Mouse (Mus musculus) heart, embryonic 13.5 days (tissue): Measurements from ENCODE around the gene Ppp1r9a. TPM values are rescaled to one million over a fixed set of nuclear protein-coding genes. Genes with fewer than 3 reads are reported as not detected.
A peak's percentile ranks its signal among the peaks of the same experiment; 100 is the strongest.

Source experiments
- ATAC-seq: fragments of 200-750 bp; cut with Nextera tagmentation; 2 replicates; pipeline ENCODE4 v1.8.0; 2017; ENCODE audit warnings: moderate TSS enrichment; ENCODE audit not compliant: insufficient number of reproducible peaks, low FRiP score, low TSS enrichment; ENCODE audit errors: extremely low read depth
- H3K27ac ChIP-seq: fragments of 300-500 bp; sonication (generic); replicated peaks from 2 replicates; pipeline ENCODE4 v1.5.1; 2015; ENCODE audit warnings: moderate library complexity, mild to moderate bottlenecking, inconsistent platforms
- H3K27me3 ChIP-seq: fragments of 300-500 bp; sonication (generic); replicated peaks from 2 replicates; pipeline ENCODE4 v1.6.1; 2015; ENCODE audit warnings: mild to moderate bottlenecking, inconsistent platforms
- H3K36me3 ChIP-seq: fragments of 300-500 bp; sonication (generic); 2 replicates; pipeline ENCODE4 v1.6.1; 2015; ENCODE audit warnings: mild to moderate bottlenecking, inconsistent platforms
- H3K4me1 ChIP-seq: fragments of 300-500 bp; sonication (generic); 2 replicates; pipeline ENCODE4 v1.6.1; 2015; ENCODE audit warnings: inconsistent platforms
- H3K4me2 ChIP-seq: fragments of 300-500 bp; sonication (generic); 2 replicates; pipeline ENCODE4 v1.6.1; 2015; ENCODE audit warnings: inconsistent platforms, mild to moderate bottlenecking, moderate library complexity
- H3K4me3 ChIP-seq: fragments of 300-500 bp; sonication (generic); 2 replicates; pipeline ENCODE4 v1.5.1; 2015; ENCODE audit warnings: moderate library complexity, mild to moderate bottlenecking, inconsistent platforms
- H3K9ac ChIP-seq: fragments of 300-500 bp; sonication (generic); 2 replicates; pipeline ENCODE4 v1.6.1; 2015; ENCODE audit warnings: inconsistent platforms, mild to moderate bottlenecking, moderate library complexity
- H3K9me3 ChIP-seq: fragments of 300-500 bp; sonication (generic); 2 replicates; pipeline ENCODE4 v1.6.1; 2016; ENCODE audit warnings: inconsistent platforms
- WGBS: fragments of 180-500 bp; shearing (Covaris S2); methylation state at CpG from one replicate; pipeline ENCODE4 v1.1.7; 2015; ENCODE audit warnings: mixed read lengths; 5-methylcytosine and 5-hydroxymethylcytosine counted together
- polyA plus RNA-seq: library from polyadenylated mRNA; unstranded; fragments of >200 nt; fragmentation: Nextera tagmentation; extraction: Ambion mirVana; gene quantifications from 2 replicates; pipeline ENCODE4 v1.2.1, GENCODE M21; 2015

Gene Ppp1r9a
- polyA plus RNA-seq, 1 experiment from 2014 or later = 13.1 TPM

DNA sequence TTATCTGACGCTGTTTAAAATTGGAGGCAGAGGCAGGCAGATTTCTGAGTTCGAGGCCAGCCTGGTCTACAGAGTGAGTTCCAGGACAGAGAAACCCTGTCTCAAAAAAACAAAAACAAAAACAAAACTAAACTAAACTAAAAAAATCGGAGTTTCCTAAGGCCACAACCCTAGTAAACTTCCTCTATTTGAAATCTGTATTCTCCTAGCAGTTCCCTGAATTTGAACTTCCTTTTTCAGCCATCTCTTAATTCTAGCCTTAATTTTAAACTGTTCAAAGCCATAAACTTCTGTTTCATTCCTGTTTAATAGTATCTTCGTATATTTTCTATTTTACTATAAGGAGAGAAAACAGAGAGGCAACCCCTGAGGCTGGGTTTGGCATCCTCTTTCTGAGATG, 190.1 kb downstream of the Ppp1r9a start:
- Histone ChIP-seq H3K4me2 (no peak overlapping the region), H3K27me3 (no peaks in the 10 kb centered on the region), H3K27ac (peak overlapping the region; percentile 68), H3K9me3 (no peaks in the 10 kb centered on the region), H3K36me3 (no peaks in the 10 kb centered on the region), H3K4me3 (no peak overlapping the region), H3K4me1 (peaks cover 15% of the 10 kb centered on the region), H3K9ac (no peak overlapping the region)
- no peak for ATAC-seq
- 78% methylated on average over 4 of the region's 4 CpGs for WGBS

DNA sequence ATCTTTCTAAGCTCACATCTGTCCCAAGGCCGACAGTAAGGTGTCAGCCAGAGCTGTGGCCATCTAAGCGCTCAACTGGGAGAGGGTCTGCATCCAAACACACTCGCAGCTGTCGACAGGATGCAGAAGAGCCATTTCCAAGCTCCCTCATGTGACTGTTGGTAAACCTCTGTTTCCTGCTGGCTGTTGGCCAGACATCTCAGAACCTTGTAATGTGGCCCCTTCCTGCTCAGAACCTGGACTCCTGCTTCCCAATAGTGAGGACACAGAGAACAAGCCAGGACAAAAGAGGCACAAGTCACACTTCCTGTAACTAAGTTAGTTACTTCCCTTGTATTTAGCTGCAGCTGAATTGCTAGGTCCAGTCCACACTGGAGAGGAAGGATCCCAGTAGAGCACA, 190.8 kb downstream of the Ppp1r9a start:
- H3K27ac ChIP-seq = peak overlapping the region; percentile 68
- H3K9ac ChIP-seq = 0 out of 2 replicates have a peak overlapping the region, but pooled peaks have one; percentile 8
- H3K9me3 ChIP-seq = no peaks in the 10 kb centered on the region
- no peak for ATAC-seq
- H3K4me1 ChIP-seq = peaks cover 15% of the 10 kb centered on the region
- WGBS = 24% methylated on average over 4 of the region's 4 CpGs
- no peaks in the 10 kb centered on the region for H3K27me3 ChIP-seq
- peak overlapping the region; percentile 11 for H3K4me2 ChIP-seq
- no peaks in the 10 kb centered on the region for H3K36me3 ChIP-seq
- no peak overlapping the region for H3K4me3 ChIP-seq

DNA sequence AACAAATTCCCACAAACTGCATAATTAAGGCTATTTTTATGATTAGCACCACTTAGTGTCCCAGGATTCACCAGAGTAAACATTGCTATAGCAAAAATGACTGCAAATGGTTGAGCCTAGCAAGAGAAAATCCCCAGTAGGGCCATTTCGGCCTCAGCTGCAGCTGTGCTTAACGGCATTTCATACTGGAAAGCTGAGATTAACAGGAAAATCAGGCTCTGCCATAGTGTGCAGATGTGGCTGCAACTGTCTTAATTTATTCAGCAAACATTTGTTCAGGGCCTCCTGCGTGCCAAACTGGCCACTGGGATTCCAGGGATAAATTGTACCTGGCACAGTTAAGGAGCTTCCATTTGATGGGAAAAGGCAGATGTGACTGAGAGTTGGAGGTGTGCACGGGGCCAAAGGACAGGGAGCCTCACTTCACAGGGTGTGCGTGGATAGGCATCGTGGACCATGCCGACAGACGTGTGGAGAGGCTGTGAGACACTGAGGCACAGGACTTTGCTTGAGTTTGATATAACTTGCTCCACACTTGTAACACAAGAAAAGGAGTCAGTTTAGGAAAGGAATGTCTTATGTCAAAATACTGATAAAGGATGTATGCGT, 192.8 kb downstream of the Ppp1r9a start:
- no peaks in the 10 kb centered on the region for H3K9me3 ChIP-seq
- H3K36me3 ChIP-seq = peaks cover 2% of the 10 kb centered on the region; the same call in 1 of the 2 replicates
- H3K4me1 ChIP-seq = peaks cover 15% of the 10 kb centered on the region
- H3K27me3 ChIP-seq = no peaks in the 10 kb centered on the region
- no peak overlapping the region for H3K9ac ChIP-seq
- H3K4me3 ChIP-seq = no peak overlapping the region
- no peak overlapping the region for H3K27ac ChIP-seq
- no peak for ATAC-seq
- WGBS = 76% methylated on average over 9 of the region's 9 CpGs
- no peak overlapping the region for H3K4me2 ChIP-seq

DNA sequence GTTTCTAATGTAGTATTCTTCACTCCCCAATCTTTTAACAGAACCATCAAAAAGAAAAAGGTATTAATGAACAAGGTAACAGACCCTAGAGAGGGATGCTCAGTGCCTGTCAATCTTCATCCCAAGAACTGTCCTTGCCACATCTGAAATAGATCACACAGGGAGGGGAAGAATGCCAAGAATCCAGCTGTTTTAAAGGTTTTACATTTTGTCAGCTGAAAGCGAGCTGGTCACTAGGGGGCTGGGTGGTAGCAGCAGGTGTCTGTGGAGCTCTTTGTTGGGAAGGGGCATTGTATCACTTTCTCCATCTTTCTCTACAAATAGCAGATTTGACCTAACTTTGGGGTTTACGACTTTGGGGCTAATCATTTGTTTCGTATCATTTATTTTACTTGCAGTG, 194.6 kb downstream of the Ppp1r9a start:
- no peaks in the 10 kb centered on the region for H3K27me3 ChIP-seq
- WGBS = 68% methylated on average over 3 of the region's 3 CpGs
- no peak for ATAC-seq
- H3K9ac ChIP-seq = no peak overlapping the region
- H3K4me3 ChIP-seq = no peak overlapping the region
- H3K9me3 ChIP-seq = no peaks in the 10 kb centered on the region
- H3K4me2 ChIP-seq = no peak overlapping the region
- peaks cover 13% of the 10 kb centered on the region for H3K4me1 ChIP-seq
- no peak overlapping the region for H3K27ac ChIP-seq
- peaks cover 3% of the 10 kb centered on the region; the same call in 1 of the 2 replicates for H3K36me3 ChIP-seq

DNA sequence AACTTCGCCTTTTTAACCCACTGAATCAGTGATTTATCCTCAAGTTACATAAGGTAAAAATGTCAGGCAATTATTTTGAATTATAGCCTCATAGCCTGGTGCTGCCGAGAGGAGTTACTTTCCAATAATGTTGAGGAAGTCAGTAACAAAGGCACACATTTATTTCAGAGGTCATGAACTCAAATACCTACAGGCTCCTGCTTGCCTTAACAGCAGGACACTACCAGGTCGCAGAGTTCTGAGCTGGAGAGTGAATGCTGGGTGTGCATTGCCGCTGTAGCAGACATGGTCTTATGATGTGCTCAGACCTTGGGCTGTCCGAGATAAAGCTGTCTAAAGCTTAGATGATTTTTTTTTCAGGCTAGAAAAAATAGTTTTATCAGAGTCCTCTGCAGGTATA, 196.6 kb downstream of the Ppp1r9a start:
- Histone ChIP-seq H3K27me3 (no peaks in the 10 kb centered on the region), H3K4me3 (no peak overlapping the region), H3K36me3 (peaks cover 3% of the 10 kb centered on the region; the same call in 1 of the 2 replicates), H3K4me2 (no peak overlapping the region), H3K4me1 (peaks cover 13% of the 10 kb centered on the region), H3K9ac (no peak overlapping the region), H3K27ac (no peak overlapping the region), H3K9me3 (no peaks in the 10 kb centered on the region)
- WGBS = 61% methylated on average over 5 of the region's 5 CpGs
- no peak for ATAC-seq

DNA sequence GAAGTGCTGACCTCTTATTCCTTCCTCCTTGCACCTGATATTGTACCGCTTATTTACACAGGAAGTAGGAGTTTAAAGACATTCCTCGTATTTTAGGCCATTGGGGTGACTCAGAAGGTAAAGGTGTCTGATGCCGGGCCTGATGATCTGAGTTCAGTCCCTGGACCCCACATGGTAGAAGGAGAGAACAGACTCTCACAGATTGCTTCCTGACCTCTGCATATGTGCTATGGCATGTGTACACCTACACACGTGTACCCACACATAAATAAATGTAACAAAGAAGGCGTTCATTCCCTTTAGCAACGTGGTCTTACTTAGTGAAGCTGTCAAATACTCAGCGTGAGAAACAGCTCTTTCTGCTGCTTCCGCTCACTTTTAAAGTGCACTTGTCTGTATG, 197.1 kb downstream of the Ppp1r9a start:
- no peak overlapping the region for H3K4me2 ChIP-seq
- H3K4me3 ChIP-seq = no peak overlapping the region
- H3K36me3 ChIP-seq = peaks cover 3% of the 10 kb centered on the region; the same call in 1 of the 2 replicates
- H3K27me3 ChIP-seq = no peaks in the 10 kb centered on the region
- no peak overlapping the region for H3K27ac ChIP-seq
- no peaks in the 10 kb centered on the region for H3K9me3 ChIP-seq
- no peak overlapping the region for H3K9ac ChIP-seq
- no peak for ATAC-seq
- 67% methylated on average over 8 of the region's 8 CpGs for WGBS
- peaks cover 13% of the 10 kb centered on the region for H3K4me1 ChIP-seq

DNA sequence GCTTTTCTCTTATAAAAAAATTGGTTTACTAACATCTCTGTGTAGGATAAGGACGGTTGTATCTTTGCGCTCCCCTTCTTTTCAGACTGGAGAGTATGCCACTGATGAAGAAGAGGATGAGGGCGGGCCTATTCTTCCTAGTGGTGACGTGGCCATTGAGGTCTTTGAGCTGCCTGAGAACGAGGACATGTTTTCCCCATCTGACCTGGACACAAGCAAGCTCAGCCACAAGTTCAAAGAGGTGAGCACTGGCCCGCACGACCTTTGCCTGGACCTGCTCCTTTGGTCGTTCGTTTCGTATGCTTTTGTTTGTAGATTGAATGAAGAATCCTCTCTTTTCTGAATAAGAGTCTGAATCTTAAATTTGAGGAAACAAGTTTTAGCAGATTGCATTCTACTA, 197.6 kb downstream of the Ppp1r9a start:
- Histone ChIP-seq H3K9ac (no peak overlapping the region), H3K36me3 (peaks cover 3% of the 10 kb centered on the region; the same call in 1 of the 2 replicates), H3K9me3 (no peaks in the 10 kb centered on the region), H3K4me3 (no peak overlapping the region), H3K27ac (no peak overlapping the region), H3K27me3 (no peaks in the 10 kb centered on the region), H3K4me2 (no peak overlapping the region), H3K4me1 (peaks cover 13% of the 10 kb centered on the region)
- ATAC-seq = no peak
- WGBS = 81% methylated on average over 10 of the region's 10 CpGs

DNA sequence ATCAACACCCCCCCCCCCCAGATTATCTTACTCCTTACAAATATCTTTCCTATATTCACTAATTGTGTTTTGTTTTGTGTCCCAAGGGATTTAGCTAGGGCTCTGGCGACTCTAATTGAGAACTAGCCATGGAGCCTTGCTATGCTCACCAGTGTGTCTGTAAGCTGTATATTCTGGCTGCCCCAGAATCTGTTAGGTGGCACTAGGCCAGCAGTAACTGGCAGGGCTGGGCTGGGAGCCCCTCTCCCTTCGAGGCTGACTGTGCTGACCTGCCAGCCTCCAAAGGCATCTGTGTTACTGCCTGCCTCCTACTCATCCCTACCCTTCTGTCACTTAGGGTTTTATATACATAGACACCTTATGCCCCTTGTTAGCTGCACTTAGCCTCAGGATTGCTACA, 200.0 kb downstream of the Ppp1r9a start:
- Histone ChIP-seq H3K27ac (no peak overlapping the region), H3K9ac (no peak overlapping the region), H3K36me3 (peaks cover 3% of the 10 kb centered on the region; the same call in 1 of the 2 replicates), H3K4me2 (no peak overlapping the region), H3K4me3 (no peak overlapping the region), H3K9me3 (no peaks in the 10 kb centered on the region), H3K4me1 (peaks cover 18% of the 10 kb centered on the region), H3K27me3 (no peaks in the 10 kb centered on the region)
- 32% methylated on average over 2 of the region's 2 CpGs for WGBS
- ATAC-seq = no peak

DNA sequence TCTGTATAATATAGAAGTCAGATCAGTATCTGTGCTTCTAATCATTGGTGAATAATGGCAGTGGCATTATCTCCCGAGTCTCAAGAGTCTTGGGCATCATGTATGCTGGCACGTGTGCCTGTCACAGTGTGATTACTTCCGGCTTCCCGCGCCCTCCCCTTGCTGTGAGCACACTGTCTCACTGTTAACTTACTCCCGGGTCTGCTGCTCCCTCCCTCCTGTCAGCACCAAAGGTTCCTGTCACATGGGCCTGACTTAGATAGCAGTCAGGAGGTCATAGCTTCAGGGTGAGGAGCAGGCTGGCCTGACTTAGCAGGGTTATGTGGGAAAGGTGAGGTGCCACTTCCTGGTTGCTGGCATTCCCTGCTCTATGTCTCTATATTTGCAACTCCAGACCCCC, 201.1 kb downstream of the Ppp1r9a start:
- Histone ChIP-seq H3K36me3 (peaks cover 3% of the 10 kb centered on the region; the same call in 1 of the 2 replicates), H3K27ac (0 out of 2 replicates have a peak overlapping the region, but pooled peaks have one; percentile 12), H3K27me3 (no peaks in the 10 kb centered on the region), H3K9ac (0 out of 2 replicates have a peak overlapping the region, but pooled peaks have one; percentile 24), H3K9me3 (no peaks in the 10 kb centered on the region), H3K4me2 (0 out of 2 replicates have a peak overlapping the region, but pooled peaks have one; percentile 2), H3K4me3 (no peak overlapping the region), H3K4me1 (peaks cover 27% of the 10 kb centered on the region)
- no peak for ATAC-seq
- 9% methylated on average over 6 of the region's 6 CpGs for WGBS

DNA sequence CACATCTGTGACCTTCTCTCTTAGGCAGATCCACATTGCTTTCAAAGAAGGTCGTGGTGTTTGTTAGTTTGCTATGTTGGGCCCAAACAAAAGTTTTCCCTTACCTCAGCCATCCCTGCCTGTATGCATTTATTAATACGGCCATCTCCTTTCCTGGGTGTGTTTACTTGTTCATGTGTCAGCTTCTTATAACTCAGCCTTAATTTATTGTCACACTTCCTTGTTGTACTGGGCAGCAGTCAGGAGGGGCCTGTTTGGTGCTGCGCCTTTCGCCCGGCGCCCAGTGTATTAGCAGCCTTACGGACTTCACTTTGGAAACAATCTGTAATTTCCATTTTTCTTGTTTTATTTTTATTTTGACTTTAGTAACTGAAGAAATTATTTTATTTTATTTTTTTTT, 201.5 kb downstream of the Ppp1r9a start:
- WGBS = 82% methylated on average over 7 of the region's 7 CpGs

DNA sequence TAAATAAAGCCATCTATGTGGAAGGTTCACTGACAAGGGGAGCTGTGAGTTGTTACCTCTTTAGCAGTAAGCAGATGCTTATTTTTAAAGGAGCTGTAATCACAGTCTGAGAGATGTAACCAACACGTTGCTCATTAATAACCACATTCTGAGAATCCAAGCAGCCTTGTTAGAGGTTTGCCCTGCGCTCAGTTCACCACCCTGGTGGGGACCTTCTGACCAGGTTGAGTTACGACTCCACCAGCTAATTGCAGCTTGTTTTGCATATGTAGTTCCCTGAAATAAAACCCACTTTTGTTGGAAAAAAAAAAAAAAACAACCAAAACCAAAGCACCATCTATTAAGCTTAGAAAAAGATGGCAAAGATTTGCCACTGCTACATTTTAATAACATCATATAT, 205.8 kb downstream of the Ppp1r9a start:
- Histone ChIP-seq H3K27ac (peak overlapping the region; percentile 28; the same call in 1 of the 2 replicates), H3K9me3 (no peaks in the 10 kb centered on the region), H3K9ac (no peak overlapping the region), H3K36me3 (no peaks in the 10 kb centered on the region), H3K4me3 (no peak overlapping the region), H3K27me3 (no peaks in the 10 kb centered on the region), H3K4me1 (peaks cover 38% of the 10 kb centered on the region), H3K4me2 (no peak overlapping the region)
- WGBS = 58% methylated on average over 3 of the region's 3 CpGs
- ATAC-seq = no peak

More for the DNA sequence above, 201.5 kb downstream of the Ppp1r9a start:
- Histone ChIP-seq H3K4me1 (peaks cover 31% of the 10 kb centered on the region), H3K4me2 (no peak overlapping the region), H3K27ac (0 out of 2 replicates have a peak overlapping the region, but pooled peaks have one; percentile 12), H3K9me3 (no peaks in the 10 kb centered on the region), H3K9ac (0 out of 2 replicates have a peak overlapping the region, but pooled peaks have one; percentile 24), H3K27me3 (no peaks in the 10 kb centered on the region), H3K4me3 (no peak overlapping the region), H3K36me3 (peaks cover 3% of the 10 kb centered on the region; the same call in 1 of the 2 replicates)
- ATAC-seq = no peak
